Mouse (Mus musculus): ENCODE data around the gene Ino80e. TPM values are rescaled to one million over a fixed set of nuclear protein-coding genes. Genes with fewer than 3 reads are reported as not detected.

Ino80e gene
- polyA plus RNA-seq, 1 experiment from 2014 or later, result 76.1 TPM

DNA sequence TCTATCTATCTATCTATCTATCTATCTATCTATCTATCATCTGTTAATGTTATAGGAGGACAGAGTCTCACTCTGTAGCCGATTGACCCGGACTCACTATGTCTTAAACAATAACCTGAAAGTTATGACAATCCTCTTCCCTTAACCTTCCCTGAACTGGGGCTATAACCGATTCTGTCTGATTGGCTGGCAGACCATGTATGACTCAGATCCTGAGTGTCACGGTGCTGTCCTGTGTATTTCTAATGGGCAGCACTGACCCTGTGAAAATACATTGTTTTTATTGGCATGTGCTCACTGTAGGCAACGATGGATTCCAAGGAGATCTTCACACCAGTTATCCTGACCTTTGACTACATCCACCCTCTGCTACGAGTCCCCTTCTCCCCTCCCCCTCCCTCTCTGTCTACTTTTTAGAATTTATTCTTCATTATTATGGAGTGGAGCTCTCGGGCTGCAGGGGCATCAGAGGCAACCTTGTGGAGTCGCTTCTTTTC lies 46.4 kb downstream of the Ino80e start:
- no peaks in the 10 kb centered on the region for H3K4me1 ChIP-seq (ENCODE audit: control insufficient read depth, insufficient read depth, low read length)
- WGBS (ENCODE audit: insufficient replicate concordance), result 64% methylated on average over 8 of the region's 8 CpGs
- H3K27me3 ChIP-seq (ENCODE audit: control insufficient read depth, insufficient read depth, low read length), result 0 out of 2 replicates have a peak, but pooled peaks cover 3% of the 10 kb centered on the region

DNA sequence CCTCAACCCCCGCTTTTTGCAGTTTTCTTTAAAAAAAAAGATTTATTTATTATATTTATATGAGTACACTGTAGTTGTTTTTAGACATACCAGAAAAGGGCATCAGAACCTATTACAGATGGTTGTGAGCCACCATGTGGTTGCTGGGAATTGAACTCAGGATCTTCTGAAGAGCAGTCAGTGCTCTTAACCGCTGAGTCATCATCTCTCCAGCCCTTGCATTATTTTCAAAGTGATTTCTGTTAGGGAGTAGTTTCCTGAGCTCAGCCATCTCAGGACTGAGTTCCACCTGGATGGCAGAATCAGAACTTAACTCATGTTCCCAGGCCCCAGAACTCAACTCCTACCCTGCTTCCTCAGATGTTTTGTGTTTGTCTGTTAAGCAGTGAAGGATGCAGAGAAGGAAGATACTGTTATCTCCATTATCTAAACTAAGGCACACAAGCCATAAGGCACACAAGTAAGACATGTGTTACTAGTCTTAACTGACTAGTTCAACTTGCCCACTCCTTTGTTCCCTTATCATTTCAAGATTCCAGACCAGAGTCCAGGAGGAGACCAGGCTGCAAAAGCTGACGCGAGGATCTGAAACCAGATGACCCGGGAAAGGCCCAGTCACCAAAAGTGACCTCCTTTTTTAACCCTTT lies 52.3 kb downstream of the Ino80e start:
- H3K27ac ChIP-seq (ENCODE audit: low read depth, low read length), result peak overlapping the region; percentile 88; the same call in 1 of the 2 replicates
- H3K9ac ChIP-seq (ENCODE audit: low read depth, low read length), result no peak overlapping the region
- H3K4me3 ChIP-seq (ENCODE audit: low read depth, low read length), result no peak overlapping the region
- no peaks in the 10 kb centered on the region for H3K9me3 ChIP-seq (replicated peaks; ENCODE audit: control insufficient read depth, low read length)
- H3K4me1 ChIP-seq (ENCODE audit: control insufficient read depth, insufficient read depth, low read length), result peaks cover 16% of the 10 kb centered on the region
- peak overlapping the region; percentile 87; the same call in 1 of the 2 replicates for H3K4me2 ChIP-seq
- ATAC-seq (replicated peaks; ENCODE audit: insufficient number of reproducible peaks, low FRiP score, low TSS enrichment), result no peak
- no peaks in the 10 kb centered on the region for H3K36me3 ChIP-seq (ENCODE audit: control insufficient read depth, insufficient read depth, low read length)
- H3K27me3 ChIP-seq (ENCODE audit: control insufficient read depth, insufficient read depth, low read length), result 0 out of 2 replicates have a peak, but pooled peaks cover 3% of the 10 kb centered on the region
- 40% methylated on average over 5 of the region's 5 CpGs for WGBS (ENCODE audit: insufficient replicate concordance)

More for the DNA sequence above, 46.4 kb downstream of the Ino80e start:
- no peak for ATAC-seq (replicated peaks; ENCODE audit: insufficient number of reproducible peaks, low FRiP score, low TSS enrichment)
- H3K9me3 ChIP-seq (replicated peaks; ENCODE audit: control insufficient read depth, low read length), result no peaks in the 10 kb centered on the region
- no peaks in the 10 kb centered on the region for H3K36me3 ChIP-seq (ENCODE audit: control insufficient read depth, insufficient read depth, low read length)
- no peak overlapping the region for H3K4me2 ChIP-seq
- H3K27ac ChIP-seq (ENCODE audit: low read depth, low read length), result no peak overlapping the region
- no peak overlapping the region for H3K4me3 ChIP-seq (ENCODE audit: low read depth, low read length)
- no peak overlapping the region for H3K9ac ChIP-seq (ENCODE audit: low read depth, low read length)

GRCm38 (mm10) chr7:126808703-126809455 lies 53.3 kb downstream of the Ino80e start:
- H3K9ac ChIP-seq (ENCODE audit: low read depth, low read length), result peak overlapping the region; percentile 81
- peak overlapping the region; percentile 87 for H3K4me2 ChIP-seq
- H3K36me3 ChIP-seq (ENCODE audit: control insufficient read depth, insufficient read depth, low read length), result no peaks in the 10 kb centered on the region
- H3K4me1 ChIP-seq (ENCODE audit: control insufficient read depth, insufficient read depth, low read length), result peaks cover 16% of the 10 kb centered on the region
- H3K4me3 ChIP-seq (ENCODE audit: low read depth, low read length), result peak overlapping the region; percentile 53
- ATAC-seq (replicated peaks; ENCODE audit: insufficient number of reproducible peaks, low FRiP score, low TSS enrichment), result peak; percentile 90
- no peaks in the 10 kb centered on the region for H3K9me3 ChIP-seq (replicated peaks; ENCODE audit: control insufficient read depth, low read length)
- H3K27me3 ChIP-seq (ENCODE audit: control insufficient read depth, insufficient read depth, low read length), result 0 out of 2 replicates have a peak, but pooled peaks cover under 1% of the 10 kb centered on the region
- WGBS (ENCODE audit: insufficient replicate concordance), result under 1% methylated on average over 43 of the region's 43 CpGs
- peak overlapping the region; percentile 88 for H3K27ac ChIP-seq (ENCODE audit: low read depth, low read length)

DNA sequence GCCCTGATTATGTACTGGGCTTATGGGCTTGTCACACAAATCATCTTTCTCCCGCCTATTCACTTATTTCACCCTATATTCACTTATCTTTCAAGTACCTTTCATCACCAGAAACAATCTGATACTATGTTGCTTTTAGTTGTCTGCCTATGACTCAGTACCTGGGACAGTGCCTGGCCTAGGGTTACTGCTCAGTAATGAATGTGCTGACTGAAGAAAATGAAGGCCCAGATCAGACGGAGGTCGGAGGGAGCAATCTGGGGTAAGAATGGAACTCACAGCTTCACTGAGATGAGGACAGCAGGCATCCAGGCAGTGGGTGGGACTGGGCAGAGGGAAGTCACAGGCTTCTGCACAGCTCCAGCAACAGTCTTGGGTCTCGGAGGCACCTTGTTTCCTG lies 54.8 kb downstream of the Ino80e start:
- WGBS (ENCODE audit: insufficient replicate concordance), result 65% methylated on average over 4 of the region's 4 CpGs
- no peak for ATAC-seq (replicated peaks; ENCODE audit: insufficient number of reproducible peaks, low FRiP score, low TSS enrichment)
- H3K4me3 ChIP-seq (ENCODE audit: low read depth, low read length), result no peak overlapping the region
- no peaks in the 10 kb centered on the region for H3K9me3 ChIP-seq (replicated peaks; ENCODE audit: control insufficient read depth, low read length)
- peaks cover 16% of the 10 kb centered on the region for H3K4me1 ChIP-seq (ENCODE audit: control insufficient read depth, insufficient read depth, low read length)
- peak overlapping the region; percentile 87 for H3K4me2 ChIP-seq
- H3K36me3 ChIP-seq (ENCODE audit: control insufficient read depth, insufficient read depth, low read length), result no peaks in the 10 kb centered on the region; the same call in 1 of the 2 replicates
- no peak overlapping the region for H3K27ac ChIP-seq (ENCODE audit: low read depth, low read length)
- no peaks in the 10 kb centered on the region for H3K27me3 ChIP-seq (ENCODE audit: control insufficient read depth, insufficient read depth, low read length)
- H3K9ac ChIP-seq (ENCODE audit: low read depth, low read length), result 0 out of 2 replicates have a peak overlapping the region, but pooled peaks have one; percentile 81

DNA sequence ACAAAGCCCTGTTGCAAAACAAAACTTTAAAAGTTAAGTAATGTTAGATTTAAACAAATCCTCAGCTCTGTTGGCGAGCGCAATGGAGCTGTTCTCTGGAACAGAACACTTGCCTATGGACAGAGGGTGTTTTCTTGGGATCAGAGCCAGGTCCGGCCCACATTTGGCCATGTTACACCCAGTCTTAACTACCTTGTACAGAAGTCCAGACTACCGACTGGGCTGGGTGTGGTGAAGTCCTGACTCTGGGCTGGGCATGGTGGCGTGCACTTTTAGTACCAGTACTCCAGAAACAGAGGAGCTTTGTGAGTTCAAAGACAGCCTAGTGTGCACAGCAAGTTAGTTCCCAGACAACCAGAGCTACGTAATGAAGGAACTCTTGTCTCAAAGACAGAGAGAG lies 55.2 kb downstream of the Ino80e start:
- Histone ChIP-seq H3K4me2 (no peak overlapping the region), H3K36me3 (ENCODE audit: control insufficient read depth, insufficient read depth, low read length) (no peaks in the 10 kb centered on the region; the same call in 1 of the 2 replicates), H3K9ac (ENCODE audit: low read depth, low read length) (no peak overlapping the region), H3K9me3 (replicated peaks; ENCODE audit: control insufficient read depth, low read length) (no peaks in the 10 kb centered on the region), H3K4me1 (ENCODE audit: control insufficient read depth, insufficient read depth, low read length) (peaks cover 16% of the 10 kb centered on the region), H3K27ac (ENCODE audit: low read depth, low read length) (no peak overlapping the region), H3K4me3 (ENCODE audit: low read depth, low read length) (no peak overlapping the region), H3K27me3 (ENCODE audit: control insufficient read depth, insufficient read depth, low read length) (no peaks in the 10 kb centered on the region)
- no peak for ATAC-seq (replicated peaks; ENCODE audit: insufficient number of reproducible peaks, low FRiP score, low TSS enrichment)
- WGBS (ENCODE audit: insufficient replicate concordance), result 66% methylated on average over 6 of the region's 6 CpGs

DNA sequence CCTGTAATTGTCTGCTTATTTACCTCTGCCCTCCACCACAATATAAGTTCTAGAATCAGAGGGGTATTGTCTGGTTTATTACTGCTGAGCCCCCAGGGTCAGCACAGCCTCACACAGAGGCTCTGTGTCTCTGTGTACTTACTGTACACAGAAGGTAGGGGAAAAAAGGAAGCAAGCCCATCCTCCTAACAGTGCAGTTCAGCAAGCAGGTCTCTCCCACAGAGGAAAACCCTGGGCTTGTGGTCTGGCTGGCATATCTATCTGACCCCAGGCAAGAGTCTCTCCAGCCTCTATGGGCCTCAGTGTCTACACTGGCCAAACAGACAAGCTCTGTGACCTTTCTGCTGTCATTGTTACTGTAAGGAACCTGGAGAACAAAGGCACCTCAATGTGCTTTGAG lies 58.4 kb downstream of the Ino80e start:
- no peak overlapping the region for H3K27ac ChIP-seq (ENCODE audit: low read depth, low read length)
- no peak overlapping the region for H3K4me3 ChIP-seq (ENCODE audit: low read depth, low read length)
- H3K27me3 ChIP-seq (ENCODE audit: control insufficient read depth, insufficient read depth, low read length), result no peaks in the 10 kb centered on the region
- H3K4me2 ChIP-seq, result no peak overlapping the region
- no peaks in the 10 kb centered on the region; the same call in 1 of the 2 replicates for H3K36me3 ChIP-seq (ENCODE audit: control insufficient read depth, insufficient read depth, low read length)
- no peak overlapping the region for H3K9ac ChIP-seq (ENCODE audit: low read depth, low read length)
- no peak for ATAC-seq (replicated peaks; ENCODE audit: insufficient number of reproducible peaks, low FRiP score, low TSS enrichment)
- peaks cover 22% of the 10 kb centered on the region for H3K4me1 ChIP-seq (ENCODE audit: control insufficient read depth, insufficient read depth, low read length)
- H3K9me3 ChIP-seq (replicated peaks; ENCODE audit: control insufficient read depth, low read length), result no peaks in the 10 kb centered on the region

GRCm38 (mm10) chr7:126803181-126803580 lies 59.0 kb downstream of the Ino80e start:
- Histone ChIP-seq H3K27ac (ENCODE audit: low read depth, low read length) (no peak overlapping the region), H3K27me3 (ENCODE audit: control insufficient read depth, insufficient read depth, low read length) (no peaks in the 10 kb centered on the region), H3K9ac (ENCODE audit: low read depth, low read length) (no peak overlapping the region; the same call in 1 of the 2 replicates), H3K9me3 (replicated peaks; ENCODE audit: control insufficient read depth, low read length) (no peaks in the 10 kb centered on the region), H3K4me3 (ENCODE audit: low read depth, low read length) (no peak overlapping the region), H3K36me3 (ENCODE audit: control insufficient read depth, insufficient read depth, low read length) (no peaks in the 10 kb centered on the region; the same call in 1 of the 2 replicates), H3K4me2 (no peak overlapping the region), H3K4me1 (ENCODE audit: control insufficient read depth, insufficient read depth, low read length) (peaks cover 17% of the 10 kb centered on the region)
- no peak for ATAC-seq (replicated peaks; ENCODE audit: insufficient number of reproducible peaks, low FRiP score, low TSS enrichment)
- WGBS (ENCODE audit: insufficient replicate concordance), result 78% methylated on average over 6 of the region's 6 CpGs

DNA sequence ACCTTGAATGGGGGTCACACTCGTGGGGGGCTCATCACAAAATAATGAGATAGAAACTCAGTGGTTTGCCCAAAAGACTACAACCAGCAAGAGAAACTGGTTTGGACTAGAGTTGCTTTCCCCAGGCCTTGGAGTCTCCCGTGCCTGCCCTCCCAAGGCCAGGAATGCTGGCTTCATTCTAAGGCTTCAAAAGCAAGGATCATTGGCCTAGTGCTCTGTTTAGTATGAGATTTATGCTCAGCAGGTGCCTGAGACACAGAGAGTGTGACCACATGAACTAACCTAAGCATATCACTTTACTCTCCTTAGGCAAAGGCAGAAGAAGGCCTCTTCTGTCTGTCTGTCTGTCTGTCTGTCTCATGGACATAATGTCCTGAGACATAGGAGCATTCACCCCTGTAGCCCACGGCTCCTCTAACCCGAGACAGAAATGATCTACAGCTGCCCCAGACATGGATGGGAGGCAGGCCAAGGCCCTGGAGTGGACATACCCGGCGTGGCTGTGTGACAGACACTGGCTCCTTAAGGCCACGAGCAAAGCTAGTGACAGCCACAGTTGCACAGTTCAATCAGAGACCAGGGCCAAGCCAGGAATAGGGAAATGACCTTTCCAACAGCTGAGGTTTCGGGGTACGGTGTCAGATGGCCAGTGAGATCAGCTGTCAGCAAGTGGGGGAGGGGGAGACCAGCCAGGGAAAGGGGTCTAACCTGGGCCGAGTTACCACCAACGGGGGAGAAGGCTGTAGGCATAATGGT lies 59.9 kb downstream of the Ino80e start:
- no peak overlapping the region for H3K4me2 ChIP-seq
- no peaks in the 10 kb centered on the region for H3K27me3 ChIP-seq (ENCODE audit: control insufficient read depth, insufficient read depth, low read length)
- no peak overlapping the region for H3K4me3 ChIP-seq (ENCODE audit: low read depth, low read length)
- 77% methylated on average over 11 of the region's 11 CpGs for WGBS (ENCODE audit: insufficient replicate concordance)
- no peak overlapping the region for H3K9ac ChIP-seq (ENCODE audit: low read depth, low read length)
- H3K4me1 ChIP-seq (ENCODE audit: control insufficient read depth, insufficient read depth, low read length), result peaks cover 12% of the 10 kb centered on the region
- no peak for ATAC-seq (replicated peaks; ENCODE audit: insufficient number of reproducible peaks, low FRiP score, low TSS enrichment)
- peaks cover 2% of the 10 kb centered on the region for H3K36me3 ChIP-seq (ENCODE audit: control insufficient read depth, insufficient read depth, low read length)
- no peaks in the 10 kb centered on the region for H3K9me3 ChIP-seq (replicated peaks; ENCODE audit: control insufficient read depth, low read length)
- no peak overlapping the region for H3K27ac ChIP-seq (ENCODE audit: low read depth, low read length)

Measured in heart, embryonic 11.5 days (tissue).